Mouse (Mus musculus): ENCODE data around the gene Cradd.

The Cradd gene

GRCm38 (mm10) chr10:95151012-95151768 lies 172.7 kb downstream of the Cradd start:
- no peak for DNase-seq

- no peak for DNase-seq
Measured at GRCm38 (mm10) chr10:95149666-95150065, 174.3 kb downstream of the Cradd start.

- no peak for DNase-seq
Measured at GRCm38 (mm10) chr10:95148641-95149040, 175.3 kb downstream of the Cradd start.

- no peak for DNase-seq
Measured at GRCm38 (mm10) chr10:95147136-95147901, 176.6 kb downstream of the Cradd start.

- DNase-seq = peak; percentile 16
Measured at GRCm38 (mm10) chr10:95146491-95146890, 177.4 kb downstream of the Cradd start.

- no peak for DNase-seq
Measured at GRCm38 (mm10) chr10:95145204-95145926, 178.6 kb downstream of the Cradd start.

- DNase-seq = no peak
Measured at GRCm38 (mm10) chr10:95144414-95145130, 179.4 kb downstream of the Cradd start.

- peak; percentile 6 for DNase-seq
Measured at GRCm38 (mm10) chr10:95143446-95144114, 180.4 kb downstream of the Cradd start.

GRCm38 (mm10) chr10:95142844-95143435 lies 181.0 kb downstream of the Cradd start:
- DNase-seq = peak; percentile 70

GRCm38 (mm10) chr10:95141075-95141474 lies 182.9 kb downstream of the Cradd start:
- no peak for DNase-seq

- no peak for DNase-seq
Measured at GRCm38 (mm10) chr10:95140191-95140590, 183.7 kb downstream of the Cradd start.

GRCm38 (mm10) chr10:95139645-95140044 lies 184.3 kb downstream of the Cradd start:
- no peak for DNase-seq

GRCm38 (mm10) chr10:95133057-95133456 lies 190.9 kb downstream of the Cradd start:
- no peak for DNase-seq

Data from right cerebral cortex, postnatal 4 days (tissue).